Mouse (Mus musculus) right cerebral cortex, postnatal 36 days (tissue): Measurements from ENCODE around the gene Hebp1.
A peak's percentile ranks its signal among the peaks of the same experiment; 100 is the strongest.

ENCODE experiments used
- DNase-seq, 2 experiments: peaks; one replicate each; pipeline ENCODE4 v3.0.0; 2022; ENCODE audit warnings: low spot score in 2 of 2, mixed read lengths in 1 of 2

Hebp1 gene

GRCm38 (mm10) chr6:135197446-135197845 is 376 bp downstream of the Hebp1 start:
- DNase-seq: no peak

GRCm38 (mm10) chr6:135196707-135197106 is 1.1 kb downstream of the Hebp1 start:
- no peak for DNase-seq

- DNase-seq: no peak
Observed at GRCm38 (mm10) chr6:135194907-135195306, 2.9 kb downstream of the Hebp1 start.

GRCm38 (mm10) chr6:135193733-135194132 is 4.1 kb downstream of the Hebp1 start:
- DNase-seq: no peak

GRCm38 (mm10) chr6:135192993-135193392 is 4.8 kb downstream of the Hebp1 start:
- DNase-seq: no peak

GRCm38 (mm10) chr6:135191906-135192305 is 5.9 kb downstream of the Hebp1 start:
- DNase-seq: no peak

GRCm38 (mm10) chr6:135190122-135190521 is 7.7 kb downstream of the Hebp1 start:
- no peak for DNase-seq

- DNase-seq: no peak
Observed at GRCm38 (mm10) chr6:135188629-135189028, 9.2 kb downstream of the Hebp1 start.

GRCm38 (mm10) chr6:135187076-135187917 is 10.5 kb downstream of the Hebp1 start:
- DNase-seq: no peak

GRCm38 (mm10) chr6:135183961-135184360 is 13.9 kb downstream of the Hebp1 start:
- no peak for DNase-seq

GRCm38 (mm10) chr6:135182925-135183324 is 14.9 kb downstream of the Hebp1 start:
- DNase-seq: no peak

- no peak for DNase-seq
Observed at GRCm38 (mm10) chr6:135178599-135178998, 19.2 kb downstream of the Hebp1 start.

- no peak for DNase-seq
Observed at GRCm38 (mm10) chr6:135177271-135177670, 20.6 kb downstream of the Hebp1 start.

GRCm38 (mm10) chr6:135175014-135175413 is 22.8 kb downstream of the Hebp1 start:
- peak; percentile 16 to 34 for DNase-seq

GRCm38 (mm10) chr6:135171736-135172135 is 26.1 kb downstream of the Hebp1 start:
- DNase-seq: no peak

GRCm38 (mm10) chr6:135169246-135169645 is 28.6 kb downstream of the Hebp1 start:
- no peak for DNase-seq

GRCm38 (mm10) chr6:135168471-135168870 is 29.4 kb downstream of the Hebp1 start:
- no peak for DNase-seq

- DNase-seq: peak; percentile 74 to 75
Observed at GRCm38 (mm10) chr6:135167380-135168311, 30.2 kb downstream of the Hebp1 start.

- no peak for DNase-seq
Observed at GRCm38 (mm10) chr6:135166712-135167111, 31.1 kb downstream of the Hebp1 start.

- DNase-seq: no peak
Observed at GRCm38 (mm10) chr6:135166262-135166661, 31.6 kb downstream of the Hebp1 start.

GRCm38 (mm10) chr6:135165706-135166105 is 32.1 kb downstream of the Hebp1 start:
- DNase-seq: no peak

GRCm38 (mm10) chr6:135165191-135165590 is 32.6 kb downstream of the Hebp1 start:
- DNase-seq: no peak
